Mouse (Mus musculus) forebrain, embryonic 11.5 days (tissue): ENCODE measurements around the gene Per1. TPM values are rescaled to one million over a fixed set of nuclear protein-coding genes. Genes with fewer than 3 reads are reported as not detected.

Experiments used
- ATAC-seq: fragments of 200-750 bp; cut with Nextera tagmentation; replicated peaks from 2 replicates; pipeline ENCODE4 v1.8.0; 2017; ENCODE audit warnings: moderate TSS enrichment; ENCODE audit not compliant: low FRiP score
- DNase-seq: peaks from one replicate; pipeline ENCODE4 v3.0.0-alpha.2; 2017; ENCODE audit warnings: low spot score
- H3K27ac ChIP-seq: fragments of 300-500 bp; sonication (generic); 2 replicates; pipeline ENCODE4 v1.5.1; 2014; ENCODE audit warnings: low read depth, low read length
- H3K27me3 ChIP-seq: fragments of 300-500 bp; sonication (generic); 2 replicates; pipeline ENCODE4 v1.6.1; 2014; ENCODE audit warnings: mild to moderate bottlenecking, low read length, mixed read lengths; ENCODE audit not compliant: control insufficient read depth, insufficient read depth
- H3K36me3 ChIP-seq: fragments of 300-500 bp; sonication (generic); 2 replicates; pipeline ENCODE4 v1.6.1; 2014; ENCODE audit warnings: mild to moderate bottlenecking, low read length, moderate library complexity, mixed read lengths; ENCODE audit not compliant: control insufficient read depth, insufficient read depth
- H3K4me1 ChIP-seq: fragments of 300-500 bp; sonication (generic); replicated peaks from 2 replicates; pipeline ENCODE4 v1.6.1; 2014; ENCODE audit warnings: low read length, mixed read lengths; ENCODE audit not compliant: control insufficient read depth, insufficient read depth
- H3K4me2 ChIP-seq: fragments of 300-500 bp; sonication (generic); 2 replicates; pipeline ENCODE4 v1.6.1; 2014; ENCODE audit warnings: low read depth, mild to moderate bottlenecking, low read length, moderate library complexity, mixed read lengths; ENCODE audit not compliant: severe bottlenecking
- H3K4me3 ChIP-seq: fragments of 300-500 bp; sonication (generic); 2 replicates; pipeline ENCODE4 v1.5.1; 2014; ENCODE audit warnings: low read depth, low read length
- H3K9ac ChIP-seq: fragments of 300-500 bp; sonication (generic); 2 replicates; pipeline ENCODE4 v1.6.1; 2014; ENCODE audit warnings: low read length
- H3K9me3 ChIP-seq: fragments of 300-500 bp; sonication (generic); 2 replicates; pipeline ENCODE4 v1.6.1; 2016; ENCODE audit warnings: low read length, mixed read lengths; ENCODE audit not compliant: control insufficient read depth
- WGBS: fragments of 180-500 bp; shearing (Covaris S2); extraction: QIAGEN DNeasy Blood & Tissue Kit; methylation state at CpG from one replicate; pipeline ENCODE4 v1.1.7; 2014; 5-methylcytosine and 5-hydroxymethylcytosine counted together
- polyA plus RNA-seq: library from polyadenylated mRNA; unstranded; fragments of >200 nt; fragmentation: Nextera tagmentation; extraction: Ambion mirVana; gene quantifications from 2 replicates; pipeline ENCODE4 v1.2.1, GENCODE M21; 2014

Per1 gene
- polyA plus RNA-seq, 1 experiment from 2014 or later = 8.2 TPM

- Histone ChIP-seq H3K9me3 (no peaks in the 10 kb centered on the region), H3K36me3 (peaks cover 2% of the 10 kb centered on the region), H3K4me1 (peaks cover 34% of the 10 kb centered on the region), H3K9ac (no peak overlapping the region; the same call in 1 of the 2 replicates), H3K27ac (peak overlapping the region; percentile 12; the same call in 1 of the 2 replicates), H3K4me3 (peak overlapping the region; percentile 45), H3K4me2 (peak overlapping the region; percentile 70), H3K27me3 (no peaks in the 10 kb centered on the region)
- WGBS = 21% methylated on average over 8 of the region's 8 CpGs
- no peak for ATAC-seq
- no peak for DNase-seq
Observed at GRCm38 (mm10) chr11:69098039-69098761, 3.2 kb downstream of the Per1 start.

- 0% methylated on average over 19 of the region's 19 CpGs for WGBS
- H3K4me3 ChIP-seq = peak overlapping the region; percentile 45
- peaks cover 2% of the 10 kb centered on the region for H3K36me3 ChIP-seq
- no peaks in the 10 kb centered on the region for H3K27me3 ChIP-seq
- no peaks in the 10 kb centered on the region for H3K9me3 ChIP-seq
- peaks cover 34% of the 10 kb centered on the region for H3K4me1 ChIP-seq
- peak; percentile 96 for DNase-seq
- peak overlapping the region; percentile 70 for H3K4me2 ChIP-seq
- peak; percentile 33; the same call in 1 of the 2 replicates for ATAC-seq
- peak overlapping the region; percentile 12; the same call in 1 of the 2 replicates for H3K27ac ChIP-seq
- peak overlapping the region; percentile 53 for H3K9ac ChIP-seq
Observed at GRCm38 (mm10) chr11:69098762-69099091, 3.7 kb downstream of the Per1 start.

GRCm38 (mm10) chr11:69099177-69099914 is 4.3 kb downstream of the Per1 start:
- peak overlapping the region; percentile 53 for H3K9ac ChIP-seq
- H3K4me3 ChIP-seq = peak overlapping the region; percentile 45
- ATAC-seq (no peak), DNase-seq (no peak)
- H3K36me3 ChIP-seq = peaks cover 5% of the 10 kb centered on the region
- H3K9me3 ChIP-seq = no peaks in the 10 kb centered on the region
- peaks cover 34% of the 10 kb centered on the region for H3K4me1 ChIP-seq
- WGBS = 2% methylated on average over 22 of the region's 22 CpGs
- no peaks in the 10 kb centered on the region for H3K27me3 ChIP-seq
- no peak overlapping the region for H3K27ac ChIP-seq
- peak overlapping the region; percentile 70 for H3K4me2 ChIP-seq

GRCm38 (mm10) chr11:69099915-69100345 is 4.9 kb downstream of the Per1 start:
- peaks cover 34% of the 10 kb centered on the region for H3K4me1 ChIP-seq
- H3K27ac ChIP-seq = no peak overlapping the region
- H3K36me3 ChIP-seq = peaks cover 5% of the 10 kb centered on the region
- H3K27me3 ChIP-seq = no peaks in the 10 kb centered on the region
- ATAC-seq (peak; percentile 34), DNase-seq (peak; percentile 90)
- 2% methylated on average over 23 of the region's 23 CpGs for WGBS
- H3K4me3 ChIP-seq = peak overlapping the region; percentile 45
- peak overlapping the region; percentile 70 for H3K4me2 ChIP-seq
- no peaks in the 10 kb centered on the region for H3K9me3 ChIP-seq
- peak overlapping the region; percentile 53 for H3K9ac ChIP-seq

GRCm38 (mm10) chr11:69100639-69101360 is 5.8 kb downstream of the Per1 start:
- Histone ChIP-seq H3K27me3 (no peaks in the 10 kb centered on the region), H3K27ac (no peak overlapping the region), H3K4me3 (0 out of 2 replicates have a peak overlapping the region, but pooled peaks have one; percentile 45), H3K36me3 (peaks cover 5% of the 10 kb centered on the region), H3K9ac (peak overlapping the region; percentile 53), H3K4me1 (peaks cover 30% of the 10 kb centered on the region), H3K4me2 (peak overlapping the region; percentile 70; the same call in 1 of the 2 replicates), H3K9me3 (no peaks in the 10 kb centered on the region)
- no peak for ATAC-seq
- no peak for DNase-seq
- WGBS = 92% methylated on average over 20 of the region's 20 CpGs

GRCm38 (mm10) chr11:69101604-69102402 is 6.8 kb downstream of the Per1 start:
- Histone ChIP-seq H3K4me2 (no peak overlapping the region), H3K9ac (no peak overlapping the region), H3K4me3 (no peak overlapping the region), H3K27me3 (no peaks in the 10 kb centered on the region), H3K4me1 (peaks cover 23% of the 10 kb centered on the region), H3K27ac (no peak overlapping the region), H3K9me3 (no peaks in the 10 kb centered on the region), H3K36me3 (peaks cover 5% of the 10 kb centered on the region)
- ATAC-seq = no peak
- WGBS = 89% methylated on average over 21 of the region's 21 CpGs
- DNase-seq = no peak

- no peaks in the 10 kb centered on the region for H3K27me3 ChIP-seq
- no peak for ATAC-seq
- no peak overlapping the region for H3K4me3 ChIP-seq
- WGBS = 95% methylated on average over 7 of the region's 7 CpGs
- H3K36me3 ChIP-seq = peaks cover 5% of the 10 kb centered on the region
- H3K4me1 ChIP-seq = peaks cover 18% of the 10 kb centered on the region
- no peak overlapping the region for H3K27ac ChIP-seq
- no peak overlapping the region for H3K9ac ChIP-seq
- no peak for DNase-seq
- no peaks in the 10 kb centered on the region for H3K9me3 ChIP-seq
- no peak overlapping the region for H3K4me2 ChIP-seq
Observed at GRCm38 (mm10) chr11:69102403-69102725, 7.3 kb downstream of the Per1 start.

GRCm38 (mm10) chr11:69103121-69103520 is 8.1 kb downstream of the Per1 start:
- peaks cover 11% of the 10 kb centered on the region for H3K4me1 ChIP-seq
- no peak for ATAC-seq
- no peak overlapping the region for H3K27ac ChIP-seq
- no peaks in the 10 kb centered on the region for H3K9me3 ChIP-seq
- DNase-seq = no peak
- no peak overlapping the region for H3K9ac ChIP-seq
- no peak overlapping the region for H3K4me3 ChIP-seq
- H3K36me3 ChIP-seq = peaks cover 5% of the 10 kb centered on the region
- 94% methylated on average over 14 of the region's 14 CpGs for WGBS
- no peak overlapping the region for H3K4me2 ChIP-seq
- no peaks in the 10 kb centered on the region for H3K27me3 ChIP-seq
